Mouse (Mus musculus) adrenal gland, postnatal 0 days (tissue): ENCODE data around the gene Pygo2. TPM values are rescaled to one million over a fixed set of nuclear protein-coding genes. Genes with fewer than 3 reads are reported as not detected.

Source experiments
- polyA plus RNA-seq: library from polyadenylated mRNA; unstranded; fragments of >200 nt; fragmentation: Nextera tagmentation; extraction: Ambion mirVana; gene quantifications from 2 replicates; pipeline ENCODE4 v1.2.1, GENCODE M21; 2015

The Pygo2 gene
- 19.8 and 23.7 TPM in 2 replicates for polyA plus RNA-seq

GRCm38 (mm10) chr3:89430171-89431159 lies at the start of gene Pygo2:
Pygo2 (plus strand) TSS chr3:89430214.

GRCm38 (mm10) chr3:89394006-89394893 lies 35.8 kb upstream of the Pygo2 start, which contains the start of gene Zbtb7b:
Zbtb7b (minus strand) TSS chr3:89394776.

GRCm38 (mm10) chr3:89402693-89403092 lies 27.3 kb upstream of the Pygo2 start, which contains the start of gene Lenep:
Lenep (minus strand) TSS chr3:89402793.

GRCm38 (mm10) chr3:89411490-89412393 lies 18.3 kb upstream of the Pygo2 start, which contains the start of gene Flad1:
Flad1 (minus strand) TSS chr3:89411870.

GRCm38 (mm10) chr3:89418170-89418860 lies 11.7 kb upstream of the Pygo2 start, which contains the start of the genes Cks1b and Shc1:
Cks1b (minus strand) TSS chr3:89418383.
Shc1 (plus strand) TSS chr3:89418443.

GRCm38 (mm10) chr3:89436176-89437113 lies 6.4 kb downstream of the Pygo2 start, which contains the start of gene Pbxip1:
Pbxip1 (plus strand) TSS chr3:89436706.

GRCm38 (mm10) chr3:89454401-89455177 lies 24.6 kb downstream of the Pygo2 start, which contains the start of gene Pmvk:
Pmvk (plus strand) TSS chr3:89454541.

Other genes starting within 250 kb of the Pygo2 start
- 22.3 and 31.0 TPM in 2 replicates for gene Fam189b, start 247.1 kb upstream of the Pygo2 start, polyA plus RNA-seq
- 38.2 and 55.0 TPM in 2 replicates for gene Gba, start 227.3 kb upstream of the Pygo2 start, polyA plus RNA-seq
- gene Thbs3, start 215.0 kb upstream of the Pygo2 start, polyA plus RNA-seq: 34.1 and 36.8 TPM in 2 replicates
- 176 and 209 TPM in 2 replicates for gene Mtx1, start 203.1 kb upstream of the Pygo2 start, polyA plus RNA-seq
- gene Muc1, start 201.2 kb upstream of the Pygo2 start, polyA plus RNA-seq: 0.90 and 0.91 TPM in 2 replicates
- 301 and 333 TPM in 2 replicates for gene Krtcap2, start 184.2 kb upstream of the Pygo2 start, polyA plus RNA-seq
- 2.4 and 7.3 TPM in 2 replicates for gene Trim46, start 183.9 kb upstream of the Pygo2 start, polyA plus RNA-seq
- 221 and 274 TPM in 2 replicates for gene Dpm3, start 170.9 kb upstream of the Pygo2 start, polyA plus RNA-seq
- gene Slc50a1, start 159.6 kb upstream of the Pygo2 start, polyA plus RNA-seq: 111 and 136 TPM in 2 replicates
- 24.9 and 28.6 TPM in 2 replicates for gene Efna1, start 149.1 kb upstream of the Pygo2 start, polyA plus RNA-seq
- 2.8 and 8.6 TPM in 2 replicates for gene Efna3, start 107.2 kb upstream of the Pygo2 start, polyA plus RNA-seq
- 4.9 and 6.7 TPM in 2 replicates for gene Efna4, start 92.2 kb upstream of the Pygo2 start, polyA plus RNA-seq
- gene Adam15, start 80.2 kb upstream of the Pygo2 start, polyA plus RNA-seq: 53.7 and 56.4 TPM in 2 replicates
- 0.07 and 0.13 TPM in 2 replicates for gene Dcst2, start 68.2 kb upstream of the Pygo2 start, polyA plus RNA-seq
- 0.22 and 0.35 TPM in 2 replicates for gene Dcst1, start 65.0 kb upstream of the Pygo2 start, polyA plus RNA-seq
- 1.8 and 3.6 TPM in 2 replicates for gene Zbtb7b, start 35.4 kb upstream of the Pygo2 start, polyA plus RNA-seq
- gene Lenep, start 27.4 kb upstream of the Pygo2 start, polyA plus RNA-seq: not detected in 2 replicates
- gene Flad1, start 18.3 kb upstream of the Pygo2 start, polyA plus RNA-seq: 14.7 and 24.0 TPM in 2 replicates
- gene Cks1b, start 11.8 kb upstream of the Pygo2 start, polyA plus RNA-seq: 213 and 238 TPM in 2 replicates
- gene Shc1, start 11.8 kb upstream of the Pygo2 start, polyA plus RNA-seq: 85.7 and 99.5 TPM in 2 replicates
- 26.9 and 45.2 TPM in 2 replicates for gene Pbxip1, start 6.5 kb downstream of the Pygo2 start, polyA plus RNA-seq
- 28.5 and 31.1 TPM in 2 replicates for gene Pmvk, start 24.3 kb downstream of the Pygo2 start, polyA plus RNA-seq
- gene Kcnn3, start 90.0 kb downstream of the Pygo2 start, polyA plus RNA-seq: 2.1 TPM in 2 replicates